Mouse (Mus musculus): ENCODE results near the gene Ostn. TPM values are rescaled to one million over a fixed set of nuclear protein-coding genes. Genes with fewer than 3 reads are reported as not detected.

Gene Ostn
- polyA plus RNA-seq, 1 experiment from 2014 or later = 2.1 TPM

DNA sequence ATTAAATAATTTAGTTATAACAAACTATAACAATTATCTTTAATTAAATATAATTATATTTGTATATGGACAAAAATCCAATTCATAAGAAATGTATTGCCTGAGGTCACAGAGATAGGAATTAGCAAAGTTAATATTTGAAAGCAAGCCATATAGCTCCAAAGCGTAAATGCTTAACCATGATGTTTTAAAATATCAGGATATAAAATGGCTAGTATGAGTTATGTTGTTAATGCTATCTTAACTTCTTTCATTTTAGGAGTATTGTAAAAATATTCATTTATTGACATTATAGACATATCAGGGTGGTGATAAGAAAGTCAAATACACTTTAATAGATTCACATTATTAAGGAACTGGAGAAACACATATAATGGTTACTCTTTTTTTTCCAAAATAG, 52.8 kb downstream of the Ostn start:
- 95% methylated on average over 1 of the region's 1 CpGs for WGBS

DNA sequence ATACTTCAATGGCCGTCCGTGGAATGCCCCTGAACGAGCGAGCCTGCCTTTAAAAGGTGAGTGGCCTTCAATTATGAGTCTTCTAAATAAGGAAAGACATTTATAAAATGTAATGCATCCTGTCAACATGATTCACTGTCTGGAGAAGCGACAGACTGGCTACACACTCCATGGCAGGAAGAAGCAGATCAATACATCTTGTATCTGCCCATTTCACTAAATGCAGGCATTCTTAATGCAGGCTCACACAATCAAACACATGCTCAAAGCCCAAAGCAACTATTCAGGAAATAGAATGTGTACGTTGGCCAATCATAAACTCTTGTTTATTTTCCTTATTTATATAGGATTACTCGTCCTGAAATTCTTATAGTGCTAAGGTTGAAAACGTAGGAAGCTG, 62.9 kb downstream of the Ostn start, which contains the start of gene Uts2b:
Gene Uts2b, minus strand, starts transcription at position 49 of the 400 bp plus-strand sequence.
- WGBS = 42% methylated on average over 8 of the region's 8 CpGs
- Histone ChIP-seq H3K9ac (no peak within 1 kb of the TSS), H3K4me1 (0 out of 2 replicates have a peak, but pooled peaks cover 9% of the 10 kb centered on the region), H3K27me3 (no peaks in the 10 kb centered on the region), H3K4me2 (replicated peaks) (no peak within 1 kb of the TSS), H3K36me3 (no peaks in the 10 kb centered on the region), H3K27ac (no peak within 1 kb of the TSS), H3K9me3 (no peaks in the 10 kb centered on the region), H3K4me3 (no peak within 1 kb of the TSS)
- no peak for ATAC-seq (ENCODE audit: low FRiP score, low read depth)

More for the DNA sequence above, 52.8 kb downstream of the Ostn start:
- H3K27me3 ChIP-seq = no peaks in the 10 kb centered on the region
- no peaks in the 10 kb centered on the region for H3K9me3 ChIP-seq
- H3K4me2 ChIP-seq (replicated peaks) = no peak overlapping the region
- H3K4me3 ChIP-seq = no peak overlapping the region
- H3K36me3 ChIP-seq = no peaks in the 10 kb centered on the region
- no peak overlapping the region for H3K27ac ChIP-seq
- H3K4me1 ChIP-seq = no peaks in the 10 kb centered on the region
- no peak for ATAC-seq (ENCODE audit: low FRiP score, low read depth)
- no peak overlapping the region for H3K9ac ChIP-seq

GRCm38 (mm10) chr16:27370700-27371099, 63.4 kb downstream of the Ostn start:
- Histone ChIP-seq H3K9ac (no peak overlapping the region), H3K27me3 (no peaks in the 10 kb centered on the region), H3K4me2 (replicated peaks) (no peak overlapping the region), H3K4me3 (no peak overlapping the region), H3K27ac (no peak overlapping the region), H3K36me3 (no peaks in the 10 kb centered on the region), H3K4me1 (0 out of 2 replicates have a peak, but pooled peaks cover 9% of the 10 kb centered on the region), H3K9me3 (no peaks in the 10 kb centered on the region)
- ATAC-seq (ENCODE audit: low FRiP score, low read depth) = no peak
- 54% methylated on average over 2 of the region's 2 CpGs for WGBS

DNA sequence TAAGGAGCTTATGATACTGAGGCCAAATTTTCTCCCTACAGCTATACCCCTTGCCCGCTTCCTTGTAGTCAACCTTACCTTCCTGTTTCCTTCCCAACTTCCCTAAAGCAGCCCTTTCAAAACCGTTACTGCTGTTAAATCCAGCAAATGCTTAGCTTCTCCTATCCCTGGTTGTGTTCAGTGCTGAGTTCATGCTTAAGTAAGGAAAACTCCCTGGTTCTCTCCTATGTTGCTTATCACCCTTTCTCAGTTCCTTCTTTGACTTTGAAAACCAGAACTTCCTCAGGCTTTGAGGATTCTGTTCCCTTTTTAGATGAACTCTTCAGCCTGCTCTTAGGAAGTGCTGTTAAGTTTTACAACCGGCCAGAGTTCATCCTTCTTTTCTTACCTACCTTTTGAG, 66.8 kb downstream of the Ostn start:
- Histone ChIP-seq H3K27ac (no peak overlapping the region), H3K9me3 (no peaks in the 10 kb centered on the region), H3K4me3 (no peak overlapping the region), H3K36me3 (no peaks in the 10 kb centered on the region), H3K4me1 (0 out of 2 replicates have a peak, but pooled peaks cover 9% of the 10 kb centered on the region), H3K27me3 (no peaks in the 10 kb centered on the region), H3K9ac (no peak overlapping the region), H3K4me2 (replicated peaks) (no peak overlapping the region)
- 71% methylated on average over 3 of the region's 3 CpGs for WGBS
- ATAC-seq (ENCODE audit: low FRiP score, low read depth) = no peak

GRCm38 (mm10) chr16:27375318-27375717, 68.0 kb downstream of the Ostn start:
- no peak overlapping the region for H3K4me3 ChIP-seq
- WGBS = 86% methylated on average over 2 of the region's 2 CpGs
- no peak overlapping the region for H3K4me2 ChIP-seq (replicated peaks)
- H3K9ac ChIP-seq = no peak overlapping the region
- no peaks in the 10 kb centered on the region for H3K27me3 ChIP-seq
- no peaks in the 10 kb centered on the region for H3K9me3 ChIP-seq
- H3K36me3 ChIP-seq = no peaks in the 10 kb centered on the region
- H3K27ac ChIP-seq = no peak overlapping the region
- no peak for ATAC-seq (ENCODE audit: low FRiP score, low read depth)
- H3K4me1 ChIP-seq = 0 out of 2 replicates have a peak, but pooled peaks cover 6% of the 10 kb centered on the region

DNA sequence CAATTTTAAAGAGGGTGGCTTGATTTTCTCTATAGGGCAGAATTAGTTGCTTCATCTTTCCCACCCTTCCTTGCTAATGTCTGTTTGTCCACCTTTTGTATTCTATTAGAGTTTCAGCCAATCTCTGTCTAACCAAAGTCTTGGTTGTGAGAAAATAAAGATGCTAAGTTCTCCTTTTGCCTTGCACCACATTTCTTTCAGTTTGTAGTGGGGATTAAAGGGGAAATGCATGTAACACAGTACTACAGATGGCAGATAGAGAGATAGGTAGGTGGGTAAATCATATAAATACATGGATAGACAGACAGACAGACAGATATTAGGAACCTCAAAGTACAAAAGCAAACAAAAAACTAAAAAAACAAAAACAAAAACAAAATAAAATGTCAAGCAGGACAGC, 69.3 kb downstream of the Ostn start:
- H3K4me1 ChIP-seq = no peaks in the 10 kb centered on the region
- no peak overlapping the region for H3K27ac ChIP-seq
- H3K4me2 ChIP-seq (replicated peaks) = no peak overlapping the region
- no peaks in the 10 kb centered on the region for H3K9me3 ChIP-seq
- ATAC-seq (ENCODE audit: low FRiP score, low read depth) = no peak
- no peak overlapping the region for H3K9ac ChIP-seq
- no peaks in the 10 kb centered on the region for H3K27me3 ChIP-seq
- H3K4me3 ChIP-seq = no peak overlapping the region
- H3K36me3 ChIP-seq = no peaks in the 10 kb centered on the region

- no peak overlapping the region for H3K4me2 ChIP-seq (replicated peaks)
- H3K27ac ChIP-seq = no peak overlapping the region
- no peak for ATAC-seq (ENCODE audit: low FRiP score, low read depth)
- no peak overlapping the region for H3K9ac ChIP-seq
- 61% methylated on average over 4 of the region's 4 CpGs for WGBS
- no peaks in the 10 kb centered on the region for H3K4me1 ChIP-seq
- H3K27me3 ChIP-seq = no peaks in the 10 kb centered on the region
- no peak overlapping the region for H3K4me3 ChIP-seq
- H3K9me3 ChIP-seq = no peaks in the 10 kb centered on the region
- H3K36me3 ChIP-seq = no peaks in the 10 kb centered on the region
Measured at GRCm38 (mm10) chr16:27382217-27382616, 74.9 kb downstream of the Ostn start.

DNA sequence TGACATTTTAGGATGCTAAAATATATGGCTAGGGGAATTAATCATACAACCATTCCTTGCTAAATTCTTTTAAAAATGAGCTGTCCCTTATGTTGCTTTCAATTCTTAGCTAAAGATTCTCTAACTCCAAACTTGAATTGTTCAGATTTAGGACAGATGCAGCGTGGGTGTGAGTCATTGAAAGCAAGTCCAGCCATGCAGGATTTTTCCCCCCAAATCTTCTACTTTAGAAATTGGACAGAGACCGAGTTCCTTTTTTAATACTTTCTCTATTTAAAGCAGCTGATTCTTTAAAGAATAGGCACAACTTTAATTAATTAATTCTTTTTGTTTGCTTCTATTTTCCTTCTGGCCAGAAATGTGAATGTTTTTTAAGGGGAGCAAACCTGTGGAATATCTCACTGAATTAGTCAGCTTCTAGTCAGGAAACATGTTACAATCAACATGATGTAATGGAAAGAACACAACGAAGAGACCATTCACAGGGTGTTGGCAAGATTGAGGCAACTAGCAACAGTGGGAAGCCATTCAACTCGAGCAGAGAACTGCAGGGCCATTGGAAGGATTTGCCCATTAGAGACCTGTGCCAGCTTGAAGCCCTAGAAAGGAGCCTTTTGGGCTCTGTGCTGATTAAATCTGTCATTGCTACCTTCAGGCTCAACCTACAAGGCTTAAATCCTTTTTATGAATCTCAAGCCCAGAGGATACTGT, 77.8 kb downstream of the Ostn start:
- no peak overlapping the region for H3K27ac ChIP-seq
- no peak overlapping the region for H3K4me3 ChIP-seq
- H3K36me3 ChIP-seq = no peaks in the 10 kb centered on the region
- H3K27me3 ChIP-seq = no peaks in the 10 kb centered on the region
- H3K9ac ChIP-seq = no peak overlapping the region
- peaks cover 3% of the 10 kb centered on the region for H3K4me1 ChIP-seq
- WGBS = 67% methylated on average over 4 of the region's 4 CpGs
- no peaks in the 10 kb centered on the region for H3K9me3 ChIP-seq
- ATAC-seq (ENCODE audit: low FRiP score, low read depth) = no peak
- no peak overlapping the region for H3K4me2 ChIP-seq (replicated peaks)

GRCm38 (mm10) chr16:27385649-27386048, 78.4 kb downstream of the Ostn start:
- no peak for ATAC-seq (ENCODE audit: low FRiP score, low read depth)
- H3K36me3 ChIP-seq = no peaks in the 10 kb centered on the region
- H3K4me1 ChIP-seq = peaks cover 9% of the 10 kb centered on the region
- no peaks in the 10 kb centered on the region for H3K27me3 ChIP-seq
- no peak overlapping the region for H3K9ac ChIP-seq
- no peaks in the 10 kb centered on the region for H3K9me3 ChIP-seq
- no peak overlapping the region for H3K4me3 ChIP-seq
- 80% methylated on average over 1 of the region's 1 CpGs for WGBS
- H3K4me2 ChIP-seq (replicated peaks) = no peak overlapping the region
- H3K27ac ChIP-seq = no peak overlapping the region

DNA sequence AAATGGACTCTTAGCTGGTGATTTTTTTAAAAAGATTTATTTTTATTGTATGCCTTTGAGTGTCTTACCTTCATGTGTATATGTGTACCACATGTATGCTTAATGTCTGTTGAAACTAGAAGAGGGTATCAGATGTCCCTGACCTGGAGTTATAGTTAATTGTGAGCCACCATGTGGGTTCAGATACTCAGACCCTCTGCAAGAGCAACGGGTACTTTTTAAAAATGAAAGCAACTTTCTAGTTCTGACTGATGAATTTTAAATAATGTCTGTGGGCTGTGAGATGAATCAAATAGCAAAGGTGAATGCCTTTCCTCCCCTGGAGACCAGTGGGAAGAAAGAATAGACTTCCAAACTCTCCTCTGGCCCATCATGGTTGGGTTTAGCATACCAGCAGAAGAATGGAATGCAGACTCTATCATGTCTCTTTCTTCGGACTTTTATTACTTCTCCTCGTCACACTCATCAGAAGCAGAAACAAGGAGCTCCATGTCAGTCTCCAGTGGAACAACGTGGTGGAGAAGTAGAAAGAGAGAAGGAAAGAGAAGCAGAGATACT, 79.6 kb downstream of the Ostn start:
- H3K4me2 ChIP-seq (replicated peaks) = no peak overlapping the region
- no peak overlapping the region for H3K4me3 ChIP-seq
- peaks cover 19% of the 10 kb centered on the region for H3K4me1 ChIP-seq
- H3K36me3 ChIP-seq = no peaks in the 10 kb centered on the region
- ATAC-seq (ENCODE audit: low FRiP score, low read depth) = no peak
- H3K27me3 ChIP-seq = no peaks in the 10 kb centered on the region
- no peak overlapping the region for H3K27ac ChIP-seq
- WGBS = 69% methylated on average over 4 of the region's 4 CpGs
- no peak overlapping the region for H3K9ac ChIP-seq
- H3K9me3 ChIP-seq = no peaks in the 10 kb centered on the region

GRCm38 (mm10) chr16:27387634-27388611, 80.6 kb downstream of the Ostn start:
- H3K36me3 ChIP-seq = no peaks in the 10 kb centered on the region
- peak overlapping the region; percentile 95; the same call in 1 of the 2 replicates for H3K9ac ChIP-seq
- no peaks in the 10 kb centered on the region for H3K9me3 ChIP-seq
- no peaks in the 10 kb centered on the region for H3K27me3 ChIP-seq
- peak overlapping the region; percentile 79 for H3K4me2 ChIP-seq (replicated peaks)
- peak overlapping the region; percentile 89 for H3K4me3 ChIP-seq
- 64% methylated on average over 12 of the region's 12 CpGs for WGBS
- no peak overlapping the region for H3K27ac ChIP-seq
- ATAC-seq (ENCODE audit: low FRiP score, low read depth) = no peak
- H3K4me1 ChIP-seq = peaks cover 20% of the 10 kb centered on the region
